Mouse (Mus musculus) heart, postnatal 14 days (tissue): ENCODE data around the gene Gps2. TPM values are rescaled to one million over a fixed set of nuclear protein-coding genes. Genes with fewer than 3 reads are reported as not detected.
A peak's percentile ranks its signal among the peaks of the same experiment; 100 is the strongest.
"Not testable (repeated sequence)": the region's sequence is repeated elsewhere in the genome, so short reads cannot be mapped to it uniquely, and the experiment has no call there.

ENCODE experiments used
- DNase-seq, 2 experiments: peaks; one replicate each; pipeline ENCODE4 v3.0.0; 2021 to 2022
- intact Hi-C: fragments of 180-260 bp; cut with DNase I; formaldehyde crosslinking; loops from one replicate; pipeline ENCODE4 v1.15.1; 2025
- microRNA-seq, 2 experiments: library from miRNA; unstranded; fragments of <30 nt; microRNA quantifications; one replicate each; pipeline ENCODE4 v1.2.0; 2021 to 2022
- total RNA-seq, 2 experiments: library from RNA; stranded (reverse); gene quantifications; 2 replicates each; pipeline ENCODE4 v1.2.3; 2021

The Gps2 gene
- total RNA-seq, 2 experiments from 2014 or later, result 28.8 to 30.6 TPM

DNA sequence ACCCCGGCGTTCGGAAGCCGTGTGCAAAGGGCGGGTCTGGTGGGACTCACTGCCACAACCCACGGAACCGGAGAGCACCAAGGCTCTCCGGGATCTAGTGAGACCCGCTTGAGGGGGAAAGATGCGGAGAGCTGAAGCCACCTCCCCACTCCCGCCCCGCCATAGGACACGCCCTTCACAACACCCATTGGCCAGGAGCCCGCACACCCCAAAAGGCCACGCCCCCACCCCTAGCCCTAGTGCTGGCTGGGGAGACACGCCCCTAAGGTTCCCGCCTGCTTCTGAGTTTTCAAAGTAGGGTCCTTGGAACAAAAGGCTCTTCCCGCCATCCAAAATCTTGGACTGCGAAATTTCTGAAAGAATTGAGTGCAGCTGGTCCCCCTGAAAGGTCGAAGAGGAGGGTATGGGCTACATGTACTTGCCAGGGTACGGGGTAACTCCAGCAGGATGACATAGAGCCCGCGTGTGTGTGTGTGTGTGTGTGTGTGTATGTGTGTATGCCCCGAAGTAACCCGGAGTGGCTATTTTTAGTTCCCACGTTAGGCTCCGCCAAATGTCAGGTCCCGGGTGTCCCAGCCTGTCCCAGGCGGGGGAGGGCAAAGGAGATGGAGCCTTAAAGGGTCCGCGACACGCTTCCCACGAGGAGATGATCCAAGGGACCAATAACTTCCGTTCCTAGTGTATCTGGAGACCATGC is 34.5 kb downstream of the Gps2 start, which contains the start of gene Slc2a4:
Slc2a4 (minus strand) TSS at position 123 of the 697 bp plus-strand sequence.
- peak; percentile 92 to 96 for DNase-seq
- intact Hi-C loops, result loop anchor here (1.0 to 2.0 kb wide), 2 partner anchors 14 to 67 kb away; partner anchors contain the start of gene Kctd11

DNA sequence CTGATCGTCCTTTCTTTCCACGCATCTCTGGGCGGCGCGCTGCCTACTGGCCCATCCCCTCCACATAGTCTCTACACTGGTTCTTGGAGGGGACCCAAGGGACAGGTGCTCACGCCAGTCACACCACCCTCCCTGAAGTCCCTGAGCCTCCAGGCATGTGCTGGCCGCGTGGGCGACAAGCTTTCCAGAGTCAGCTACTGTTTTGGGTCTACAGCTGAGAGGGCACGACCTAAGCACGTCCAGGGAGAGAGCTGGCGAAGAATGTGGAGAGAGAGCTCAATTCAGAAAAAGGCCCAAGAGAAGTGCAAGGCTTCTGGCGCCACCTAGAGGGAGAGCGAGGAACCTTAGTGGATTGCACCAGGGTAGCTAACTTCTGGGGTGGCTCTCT is 35.1 kb downstream of the Gps2 start:
- DNase-seq, result peak; percentile 88 to 94
- intact Hi-C loops, result loop anchor here (1.0 to 2.0 kb wide), 2 partner anchors 14 to 68 kb away; partner anchors contain the start of gene Kctd11

DNA sequence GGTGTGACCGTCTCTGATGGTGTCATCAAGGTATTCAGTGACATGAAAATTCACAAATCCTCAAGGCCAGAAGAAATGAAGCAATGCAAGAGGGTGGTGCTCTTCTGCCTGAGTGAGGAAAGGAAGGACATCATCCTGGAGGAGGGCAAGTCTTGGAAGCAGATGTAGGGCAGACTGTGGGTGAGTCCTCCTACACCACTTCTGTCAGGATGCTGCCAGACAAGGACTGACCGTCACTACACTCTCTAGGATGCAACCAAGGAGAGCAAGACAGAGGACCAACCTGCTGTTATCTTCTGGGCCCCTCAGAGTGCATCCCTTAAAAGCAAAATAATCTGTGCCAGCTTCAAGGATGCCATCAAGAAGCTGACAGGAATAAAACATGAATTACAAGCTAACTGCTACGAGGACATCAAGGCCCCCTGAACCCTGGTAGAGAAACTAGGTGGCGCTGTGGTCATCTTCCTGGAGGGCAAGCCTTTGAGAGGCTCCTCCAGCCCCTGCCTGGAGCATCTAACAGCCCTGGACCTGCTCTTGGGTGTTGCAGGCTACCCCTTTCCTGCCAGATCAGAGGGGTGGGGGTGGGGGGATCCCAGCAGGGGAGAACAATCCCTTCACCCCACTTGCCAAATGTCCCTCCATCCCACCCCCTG is 37.2 kb downstream of the Gps2 start:
- intact Hi-C loops, result no loop called here
- peak in 1 of 2 experiments; percentile 39 for DNase-seq

DNA sequence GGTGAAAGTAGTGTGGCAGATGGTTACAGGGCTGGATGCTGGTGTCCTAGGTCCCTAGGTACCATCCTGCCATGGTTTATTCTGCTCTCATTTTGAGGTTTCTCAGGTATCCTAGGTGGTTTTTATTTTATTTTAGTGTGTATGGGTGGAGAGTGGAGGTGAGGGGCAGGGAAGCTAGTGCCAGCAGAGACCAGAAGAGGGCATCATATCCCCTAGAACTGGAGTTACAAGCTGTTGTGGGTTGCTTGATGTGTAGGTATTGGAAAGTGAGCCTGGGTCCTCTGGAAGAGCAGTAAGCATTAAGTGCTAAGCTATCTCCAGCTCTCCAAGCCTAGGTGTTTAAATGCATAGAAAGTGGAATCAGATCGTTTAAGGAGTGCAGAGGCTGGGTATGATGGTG is 38.6 kb downstream of the Gps2 start:
- DNase-seq, result no peak

DNA sequence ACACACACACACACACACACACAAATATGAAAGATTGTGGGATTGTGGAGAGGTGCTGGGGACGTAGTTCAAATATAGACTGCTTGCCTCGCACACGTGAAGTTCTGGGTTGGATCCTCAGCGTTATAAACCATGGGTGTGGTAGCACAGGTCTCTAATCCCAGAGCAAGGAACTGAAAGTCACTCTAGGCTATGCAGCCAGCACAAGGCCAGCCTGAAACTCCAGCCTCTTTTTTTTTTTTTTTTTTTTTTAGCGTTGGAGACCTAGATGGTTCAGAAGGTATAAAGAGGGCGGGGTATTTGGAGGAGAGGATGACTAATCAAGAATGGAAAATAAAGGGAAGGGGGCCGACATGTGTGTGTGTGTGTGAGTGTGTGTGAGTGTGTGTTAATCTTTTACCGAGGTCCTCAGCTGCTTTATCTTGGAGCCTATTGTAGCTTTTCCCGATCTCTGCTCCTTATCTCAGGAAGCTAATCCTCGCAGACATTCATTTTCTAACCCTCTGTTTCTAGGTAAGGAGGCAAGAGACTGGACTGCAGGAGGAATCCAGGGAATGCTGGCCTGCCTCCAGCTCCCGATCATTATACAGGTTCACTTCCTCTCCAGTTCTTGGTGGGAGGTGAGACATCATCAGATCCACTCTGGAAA is 39.7 kb downstream of the Gps2 start:
- DNase-seq, result no peak
- intact Hi-C loops, result no loop called here

More for the DNA sequence above, 38.6 kb downstream of the Gps2 start:
- intact Hi-C loops, result no loop called here

DNA sequence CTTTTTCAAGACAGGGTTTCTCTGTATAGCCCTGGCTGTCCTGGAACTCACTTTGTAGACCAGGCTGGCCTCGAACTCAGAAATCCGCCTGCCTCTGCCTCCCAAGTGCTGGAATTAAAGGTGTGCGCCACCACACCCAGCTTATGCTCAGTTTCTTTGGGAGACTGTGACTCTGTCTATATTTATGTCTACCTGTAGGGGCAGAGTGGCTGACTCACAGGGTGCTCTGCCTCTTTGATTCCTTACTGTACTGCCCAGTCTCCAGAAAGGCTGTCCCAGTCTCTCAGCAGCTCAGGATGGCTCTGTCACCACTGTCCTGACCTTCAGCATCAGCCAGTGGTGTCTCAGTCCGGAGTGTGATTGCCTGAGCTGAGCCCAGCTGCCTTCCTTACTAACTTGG is 41.9 kb downstream of the Gps2 start:
- intact Hi-C loops, DNase-seq: not testable (repeated sequence)

DNA sequence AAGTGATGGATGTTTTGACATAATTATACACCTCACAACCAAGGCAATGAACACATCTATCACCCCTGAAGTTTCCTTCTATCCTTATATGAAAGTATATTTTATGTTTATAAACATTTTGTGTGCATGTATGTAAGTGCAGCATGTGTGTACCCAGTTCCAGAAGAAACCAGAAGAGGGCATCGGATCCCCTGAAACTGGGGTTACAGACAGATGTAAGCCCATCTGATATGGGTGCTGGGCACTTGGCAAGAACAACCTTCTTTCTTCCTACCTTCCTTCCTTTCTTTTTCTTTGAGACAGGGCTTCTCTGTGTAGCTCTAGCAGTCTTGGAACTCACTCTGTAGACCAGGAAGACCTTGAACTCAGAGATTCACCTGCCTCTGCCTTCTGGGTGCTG is 42.5 kb downstream of the Gps2 start:
- intact Hi-C loops, result no loop called here

DNA sequence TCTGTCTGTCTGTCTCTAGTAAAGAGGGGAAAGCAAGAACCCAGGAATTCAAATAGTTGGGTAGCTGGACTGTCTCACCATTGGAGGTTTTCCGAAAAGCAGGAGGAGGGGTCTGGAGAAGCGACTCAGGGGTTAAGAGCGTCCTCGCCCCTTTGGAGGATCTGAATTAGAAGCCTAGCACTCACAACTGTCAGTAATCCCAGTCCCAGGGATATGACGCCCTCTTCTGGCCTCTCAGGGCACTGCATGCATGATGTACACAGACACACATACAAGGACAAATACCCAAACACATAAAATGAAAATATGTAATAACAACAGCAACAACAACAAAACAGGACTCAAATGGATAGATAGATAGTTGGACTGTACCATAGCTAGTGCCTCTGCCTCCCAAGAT is 46.9 kb downstream of the Gps2 start:
- no peak for DNase-seq
- intact Hi-C loops, result no loop called here

More for the DNA sequence above, 42.5 kb downstream of the Gps2 start:
- no peak for DNase-seq

DNA sequence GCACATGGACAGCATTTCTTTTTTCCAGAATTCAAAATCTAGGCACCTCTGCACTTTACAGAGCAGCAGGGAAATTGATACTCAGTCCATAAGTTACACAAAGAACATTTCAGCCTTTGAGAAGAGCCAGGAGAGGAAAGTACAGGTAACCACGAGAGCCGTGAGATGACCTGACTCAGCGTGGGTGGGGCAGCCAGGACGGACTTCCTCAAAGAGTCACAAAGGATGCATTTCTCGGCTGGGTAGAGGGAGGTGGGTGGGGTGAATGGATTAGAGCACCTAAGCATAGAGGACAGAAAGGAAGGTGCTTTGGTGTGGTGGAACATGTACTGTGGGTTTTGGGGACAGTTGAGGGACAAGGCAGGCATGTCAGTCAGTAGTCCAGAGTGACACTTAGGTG is 48.2 kb downstream of the Gps2 start:
- DNase-seq, result no peak
- intact Hi-C loops, result loop anchor here (2.0 kb wide), 1 partner anchor 15 kb away; no protein-coding TSS in a partner anchor

DNA sequence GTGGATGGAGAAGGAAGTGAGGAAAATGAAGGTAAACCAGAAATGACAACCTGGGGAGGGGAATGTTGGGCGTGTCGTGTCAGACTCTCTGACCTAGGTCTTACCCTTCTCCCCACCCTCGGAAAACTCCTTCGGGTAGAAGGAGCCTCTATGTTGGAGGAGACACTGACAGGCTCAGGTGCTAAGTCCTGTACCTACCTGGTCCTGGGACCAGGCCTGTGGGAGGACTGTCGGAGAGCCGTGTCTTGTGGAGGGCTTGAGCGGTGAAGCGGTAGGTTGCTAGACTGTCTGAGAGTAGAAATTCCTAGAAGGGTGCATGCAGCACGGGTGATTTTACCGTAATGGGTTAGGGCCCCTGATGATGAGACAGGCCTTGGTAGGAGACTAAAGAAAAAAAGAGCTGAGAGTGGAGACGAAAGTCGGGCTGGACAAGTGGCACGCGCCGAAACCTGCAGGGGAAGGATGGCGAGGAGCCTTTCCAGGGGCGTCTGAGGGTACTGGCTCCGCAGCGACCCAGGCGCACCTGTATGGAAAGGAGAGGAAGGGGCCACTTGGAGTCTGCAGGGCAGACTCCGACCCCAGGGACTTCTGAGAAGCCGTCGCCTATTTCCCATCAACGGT is 51.1 kb downstream of the Gps2 start, which contains the start of gene Cldn7:
Cldn7 (plus strand) TSS at position 130 of the 621 bp plus-strand sequence.
- intact Hi-C loops, result no loop called here
- no peak for DNase-seq

DNA sequence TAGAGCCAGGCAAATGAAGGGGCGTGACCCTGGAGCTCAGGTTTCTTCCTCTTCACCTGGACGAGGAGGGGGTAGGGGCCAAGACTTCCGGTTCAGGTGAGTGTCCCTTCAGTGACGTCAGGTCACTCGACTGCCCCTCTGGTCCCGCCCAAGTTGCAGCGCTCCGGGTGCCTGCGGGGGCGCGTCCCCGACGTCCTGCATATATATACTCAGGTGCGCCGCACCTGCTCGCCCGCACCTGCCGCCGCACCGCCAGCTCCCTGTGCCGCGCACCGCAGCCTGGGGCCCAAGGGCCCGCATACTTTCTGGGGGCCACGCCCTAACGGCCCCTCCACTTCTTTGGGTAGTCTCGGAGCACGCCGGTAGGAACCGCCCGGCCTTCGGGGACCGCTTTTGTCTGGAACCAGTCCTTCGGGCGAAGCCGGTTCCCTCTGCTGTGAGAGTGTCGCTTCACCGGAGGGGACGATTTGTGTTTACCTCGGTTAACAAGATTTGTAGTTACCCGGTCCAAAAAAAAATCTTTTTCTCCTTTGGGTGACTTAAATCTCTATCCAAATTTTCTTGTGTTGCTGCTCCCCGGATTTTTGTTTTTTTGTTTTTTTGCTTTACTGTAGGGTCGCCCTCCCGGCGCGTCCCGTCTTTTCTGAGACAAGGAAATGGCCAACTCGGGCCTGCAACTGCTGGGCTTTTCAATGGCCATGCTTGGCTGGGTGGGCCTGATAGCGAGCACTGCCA is 51.8 kb downstream of the Gps2 start:
- no peak for DNase-seq
- intact Hi-C loops, result no loop called here

Small RNAs within 50 kb of the gene (microRNA-seq; reads per million reads assigned to microRNA genes)
- gene Mir6924, result 0 reads per million in 2 experiments

Other genes with a start within 250 kb of the Gps2 start
- 1 to 10 TPM; 5.6 to 7.5 TPM for gene Cd68, start 247.7 kb upstream of the Gps2 start, total RNA-seq
- gene Eif4a1, start 241.5 kb upstream of the Gps2 start, total RNA-seq, result 100 to 1,000 TPM; 236 to 287 TPM
- 10 to 100 TPM; 39.7 to 42.1 TPM for gene Senp3, start 231.8 kb upstream of the Gps2 start, total RNA-seq
- 1 to 10 TPM; 2.7 to 3.2 TPM for gene Tnfsf13, start 228.1 kb upstream of the Gps2 start, total RNA-seq
- 10 to 100 TPM; 14.8 to 20.2 TPM for gene Tnfsf12, start 218.0 kb upstream of the Gps2 start, total RNA-seq
- gene Tnfsfm13, start 217.8 kb upstream of the Gps2 start, total RNA-seq, result 1 to 10 TPM; 2.9 to 4.1 TPM
- gene Polr2a, start 155.3 kb upstream of the Gps2 start, total RNA-seq, result 10 to 100 TPM; 35.6 to 37.5 TPM
- gene Slc35g3, start 151.9 kb upstream of the Gps2 start, total RNA-seq, result under 1 TPM in 1 of 2 experiments, not detected in 1; 0.12 TPM
- 10 to 100 TPM; 36.5 to 43.3 TPM for gene Zbtb4, start 148.0 kb upstream of the Gps2 start, total RNA-seq
- 1 to 10 TPM; 5.4 to 6.0 TPM for gene Chrnb1, start 117.9 kb upstream of the Gps2 start, total RNA-seq
- 1 to 10 TPM; 2.6 to 2.8 TPM for gene Fgf11, start 112.0 kb upstream of the Gps2 start, total RNA-seq
- under 1 TPM; 0.54 to 0.65 TPM for gene Tmem102, start 108.3 kb upstream of the Gps2 start, total RNA-seq
- gene Gm39566, start 98.6 kb upstream of the Gps2 start, total RNA-seq, result not detected
- not detected for gene Spem2, start 95.4 kb upstream of the Gps2 start, total RNA-seq
- gene Spem1, start 91.7 kb upstream of the Gps2 start, total RNA-seq, result not detected
- 10 to 100 TPM in 1 of 2 experiments, 1 to 10 TPM in 1; 7.9 to 10.4 TPM for gene Nlgn2, start 76.1 kb upstream of the Gps2 start, total RNA-seq
- gene Tmem256, start 75.4 kb upstream of the Gps2 start, total RNA-seq, result 100 to 1,000 TPM; 134 to 138 TPM
- gene Plscr3, start 67.5 kb upstream of the Gps2 start, total RNA-seq, result 10 to 100 TPM; 34.0 to 35.9 TPM
- under 1 TPM in 1 of 2 experiments, not detected in 1; 0.24 TPM for gene Tnk1, start 55.2 kb upstream of the Gps2 start, total RNA-seq
- not detected for gene Tmem95, start 35.9 kb upstream of the Gps2 start, total RNA-seq
- 1 to 10 TPM; 3.1 to 3.8 TPM for gene Kctd11, start 32.5 kb upstream of the Gps2 start, total RNA-seq
- gene Acap1, start 18.3 kb upstream of the Gps2 start, total RNA-seq, result 1 to 10 TPM; 2.3 to 6.8 TPM
- gene 2810408A11Rik, start 12.9 kb upstream of the Gps2 start, total RNA-seq, result 1 to 10 TPM in 1 of 2 experiments, under 1 TPM in 1; 0.95 to 1.1 TPM
- gene Neurl4, start 12.8 kb upstream of the Gps2 start, total RNA-seq, result 10 to 100 TPM; 43.5 to 45.8 TPM
- 100 to 1,000 TPM; 434 to 455 TPM for gene Eif5a, start 8.1 kb downstream of the Gps2 start, total RNA-seq
- gene Ybx2, start 21.9 kb downstream of the Gps2 start, total RNA-seq, result 10 to 100 TPM; 14.4 to 21.8 TPM
- gene Slc2a4, start 34.3 kb downstream of the Gps2 start, total RNA-seq, result 100 to 1,000 TPM; 206 to 234 TPM
- gene Cldn7, start 50.9 kb downstream of the Gps2 start, total RNA-seq, result under 1 TPM in 1 of 2 experiments, not detected in 1; 0.48 TPM
- 100 to 1,000 TPM; 143 to 147 TPM for gene Ctdnep1, start 67.3 kb downstream of the Gps2 start, total RNA-seq
- 10 to 100 TPM; 52.4 to 59.0 TPM for gene Elp5, start 68.6 kb downstream of the Gps2 start, total RNA-seq
- gene Gabarap, start 77.3 kb downstream of the Gps2 start, total RNA-seq, result 100 to 1,000 TPM; 249 to 257 TPM
- 10 to 100 TPM; 27.4 to 31.5 TPM for gene Phf23, start 81.9 kb downstream of the Gps2 start, total RNA-seq
- 1 to 10 TPM; 7.2 to 9.2 TPM for gene Dvl2, start 86.7 kb downstream of the Gps2 start, total RNA-seq
- 1,000 to 10,000 TPM; 1,350 to 1,353 TPM for gene Acadvl, start 101.5 kb downstream of the Gps2 start, total RNA-seq
- 10 to 100 TPM; 10.4 to 11.2 TPM for gene Dlg4, start 103.1 kb downstream of the Gps2 start, total RNA-seq
- not detected for gene Asgr1, start 140.2 kb downstream of the Gps2 start, total RNA-seq
- under 1 TPM in 1 of 2 experiments, not detected in 1; 0.45 TPM for gene Asgr2, start 178.8 kb downstream of the Gps2 start, total RNA-seq
- 1 to 10 TPM; 2.2 to 2.7 TPM for gene Mgl2, start 216.4 kb downstream of the Gps2 start, total RNA-seq
- gene Clec10a, start 242.3 kb downstream of the Gps2 start, total RNA-seq, result 1 to 10 TPM; 1.7 to 2.2 TPM